Mouse (Mus musculus): ENCODE results near the gene Sox9.

- TF ChIP-seq POLR2A (IDR thresholded peaks at IDR 0.05; ENCODE audit: extremely low read depth, insufficient read depth, low read length) (no peak), CTCF (IDR thresholded peaks at IDR 0.05; ENCODE audit: low read depth, low read length) (no peak)
Measured at GRCm38 (mm10) chr11:112807838-112808506, 25.9 kb downstream of the Sox9 start.

Measured in liver, adult 2 months (tissue).